Mouse (Mus musculus) CD4-positive, CD25-positive, alpha-beta regulatory T cell (primary cell): ENCODE results near the gene Dld. TPM values are rescaled to one million over a fixed set of nuclear protein-coding genes. Genes with fewer than 3 reads are reported as not detected.

Source experiments
- polyA plus RNA-seq: library from polyadenylated mRNA; unstranded; fragments of 100-300 nt; shearing (Covaris generic); gene quantifications from one replicate; pipeline ENCODE4 v1.2.1, GENCODE M21; 2017

The Dld gene
- 92.6 TPM for polyA plus RNA-seq

GRCm38 (mm10) chr12:31350944-31351928 lies at the start of gene Dld:
Gene Dld, minus strand, starts transcription at chr12:31351453.

GRCm38 (mm10) chr12:31390571-31390970 lies 39.3 kb upstream of the Dld start, which contains the start of gene Slc26a3:
Gene Slc26a3, plus strand, starts transcription at chr12:31390871.

Other genes with a start within 250 kb of the Dld start
- gene Gm6993, start 110.7 kb downstream of the Dld start, polyA plus RNA-seq, result not detected
- gene Lamb1, start 86.2 kb downstream of the Dld start, polyA plus RNA-seq, result 0.12 TPM
- gene Slc26a3, start 39.4 kb upstream of the Dld start, polyA plus RNA-seq, result not detected
- 29.0 TPM for gene Cbll1, start 148.2 kb upstream of the Dld start, polyA plus RNA-seq
- not detected for gene Slc26a4, start 208.5 kb upstream of the Dld start, polyA plus RNA-seq